Mouse (Mus musculus) spleen, adult 2 months (tissue): ENCODE data around the gene Akap6. TPM values are rescaled to one million over a fixed set of nuclear protein-coding genes. Genes with fewer than 3 reads are reported as not detected.

Source experiments
- DNase-seq, 2 experiments: peaks; one replicate each; pipeline versions ENCODE4 v3.0.0 to v3.0.0-alpha.2; 2012 to 2021; ENCODE audit warnings: low spot score in 2 of 2, low read depth in 1 of 2
- H3K27ac ChIP-seq: fragments of 200-500 bp; 2 replicates; pipeline ENCODE4 v1.5.1; 2012; ENCODE audit warnings: low read length, inconsistent platforms; ENCODE audit not compliant: insufficient read depth
- H3K27me3 ChIP-seq: fragments of 200-500 bp; 2 replicates; pipeline ENCODE4 v1.6.1; 2012; ENCODE audit warnings: mild to moderate bottlenecking, moderate library complexity, low read length, inconsistent platforms; ENCODE audit not compliant: control insufficient read depth, insufficient read depth
- H3K36me3 ChIP-seq: fragments of 200-500 bp; 2 replicates; pipeline ENCODE4 v1.6.1; 2012; ENCODE audit warnings: mild to moderate bottlenecking, low read length, inconsistent platforms; ENCODE audit not compliant: control insufficient read depth, insufficient read depth
- H3K4me1 ChIP-seq: fragments of 200-500 bp; 2 replicates; pipeline ENCODE4 v1.6.1; 2011; ENCODE audit warnings: inconsistent platforms; ENCODE audit not compliant: control insufficient read depth, insufficient read depth, insufficient read length
- H3K4me3 ChIP-seq: fragments of 200-500 bp; 2 replicates; pipeline ENCODE4 v1.5.1; 2011; ENCODE audit warnings: mild to moderate bottlenecking, inconsistent platforms; ENCODE audit not compliant: insufficient read depth, insufficient read length; ENCODE audit errors: extremely low read depth
- CTCF ChIP-seq: fragments of 200-500 bp; IDR thresholded peaks from 2 replicates; pipeline ENCODE4 v1.5.1; 2011; ENCODE audit warnings: mild to moderate bottlenecking, inconsistent platforms; ENCODE audit not compliant: insufficient read depth, insufficient read length, insufficient replicate concordance; ENCODE audit errors: extremely low read depth
- POLR2A ChIP-seq: fragments of 200-500 bp; IDR thresholded peaks from 2 replicates; pipeline ENCODE4 v1.6.1; 2011; ENCODE audit warnings: low read depth, low read length, inconsistent platforms
- WGBS: fragments of 180-500 bp; shearing (Covaris S2); methylation state at CpG from one replicate; pipeline ENCODE4 v1.1.7; 2018; 5-methylcytosine and 5-hydroxymethylcytosine counted together
- polyA plus RNA-seq: library from polyadenylated mRNA; depleted of rRNA; stranded (reverse); fragments of >200 nt; gene quantifications from 2 replicates; pipeline ENCODE4 v1.2.3, GENCODE M21; 2012

Akap6 gene
- polyA plus RNA-seq, 1 experiment, result 0.02 TPM

GRCm38 (mm10) chr12:52847830-52848518 is 148.8 kb downstream of the Akap6 start:
- Histone ChIP-seq H3K27ac (no peak overlapping the region), H3K4me1 (peaks cover 2% of the 10 kb centered on the region; the same call in 1 of the 2 replicates)
- no peak for TF ChIP-seq POLR2A
- no peak for TF ChIP-seq CTCF

DNA sequence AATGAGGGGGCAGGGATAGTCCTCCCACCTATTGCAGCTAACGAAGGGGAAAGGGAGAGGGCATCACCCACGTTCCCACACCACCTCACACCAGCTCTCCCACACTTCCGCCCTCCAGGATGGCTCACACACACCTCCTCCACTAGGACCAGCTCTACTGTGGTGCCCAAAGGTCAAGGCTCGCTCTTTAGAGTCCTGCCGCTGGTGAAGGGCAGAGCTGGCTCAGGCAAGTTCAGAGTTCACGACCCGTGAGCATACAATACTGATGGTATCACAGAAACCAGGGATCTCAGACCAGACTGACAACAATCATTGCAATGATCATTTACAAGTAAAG is 149.3 kb downstream of the Akap6 start:
- Histone ChIP-seq H3K4me3 (no peak overlapping the region), H3K27ac (no peak overlapping the region), H3K36me3 (no peaks in the 10 kb centered on the region), H3K4me1 (peaks cover 2% of the 10 kb centered on the region; the same call in 1 of the 2 replicates), H3K27me3 (no peaks in the 10 kb centered on the region)
- TF ChIP-seq CTCF (no peak), POLR2A (no peak)
- WGBS, result 89% methylated on average over 7 of the region's 7 CpGs
- DNase-seq, result no peak

More at GRCm38 (mm10) chr12:52847830-52848518, 148.8 kb downstream of the Akap6 start:
- H3K27me3 ChIP-seq, result no peaks in the 10 kb centered on the region
- 82% methylated on average over 14 of the region's 14 CpGs for WGBS
- DNase-seq, result no peak
- no peaks in the 10 kb centered on the region for H3K36me3 ChIP-seq
- no peak overlapping the region for H3K4me3 ChIP-seq

GRCm38 (mm10) chr12:52849297-52849696 is 150.1 kb downstream of the Akap6 start:
- no peaks in the 10 kb centered on the region for H3K27me3 ChIP-seq
- WGBS, result 84% methylated on average over 4 of the region's 4 CpGs
- DNase-seq, result no peak
- no peak overlapping the region for H3K4me3 ChIP-seq
- no peak overlapping the region for H3K27ac ChIP-seq
- H3K4me1 ChIP-seq, result peaks cover 2% of the 10 kb centered on the region; the same call in 1 of the 2 replicates
- no peaks in the 10 kb centered on the region for H3K36me3 ChIP-seq
- TF ChIP-seq POLR2A, result no peak
- no peak for TF ChIP-seq CTCF

- peaks cover 2% of the 10 kb centered on the region; the same call in 1 of the 2 replicates for H3K4me1 ChIP-seq
- no peaks in the 10 kb centered on the region for H3K27me3 ChIP-seq
- peak in 1 of 2 experiments; percentile 7 for DNase-seq
- H3K27ac ChIP-seq, result no peak overlapping the region
- H3K36me3 ChIP-seq, result no peaks in the 10 kb centered on the region
- 14% methylated on average over 7 of the region's 7 CpGs for WGBS
- H3K4me3 ChIP-seq, result no peak overlapping the region
- no peak for TF ChIP-seq CTCF
- no peak for TF ChIP-seq POLR2A
Measured at GRCm38 (mm10) chr12:52850332-52851036, 151.3 kb downstream of the Akap6 start.

- peaks cover 2% of the 10 kb centered on the region; the same call in 1 of the 2 replicates for H3K4me1 ChIP-seq
- no peak overlapping the region for H3K4me3 ChIP-seq
- H3K27me3 ChIP-seq, result no peaks in the 10 kb centered on the region
- DNase-seq, result no peak
- H3K36me3 ChIP-seq, result no peaks in the 10 kb centered on the region
- WGBS, result 96% methylated on average over 5 of the region's 5 CpGs
- H3K27ac ChIP-seq, result no peak overlapping the region
- no peak for TF ChIP-seq POLR2A
- TF ChIP-seq CTCF, result no peak
Measured at GRCm38 (mm10) chr12:52851221-52851620, 152.0 kb downstream of the Akap6 start.

- no peaks in the 10 kb centered on the region for H3K27me3 ChIP-seq
- H3K4me3 ChIP-seq, result no peak overlapping the region
- H3K36me3 ChIP-seq, result no peaks in the 10 kb centered on the region
- peaks cover 2% of the 10 kb centered on the region; the same call in 1 of the 2 replicates for H3K4me1 ChIP-seq
- TF ChIP-seq CTCF (no peak), POLR2A (no peak)
- WGBS, result 90% methylated on average over 7 of the region's 7 CpGs
- no peak for DNase-seq
- H3K27ac ChIP-seq, result no peak overlapping the region
Measured at GRCm38 (mm10) chr12:52854236-52854679, 155.1 kb downstream of the Akap6 start.
